Mouse (Mus musculus) heart, embryonic 11.5 days (tissue): Measurements from ENCODE around the gene Rce1. TPM values are rescaled to one million over a fixed set of nuclear protein-coding genes. Genes with fewer than 3 reads are reported as not detected.

Experiments
- ATAC-seq: fragments of 200-750 bp; cut with Nextera tagmentation; replicated peaks from 2 replicates; pipeline ENCODE4 v1.8.0; 2017; ENCODE audit warnings: moderate library complexity; ENCODE audit not compliant: insufficient number of reproducible peaks, low FRiP score, low TSS enrichment
- H3K27ac ChIP-seq: fragments of 300-500 bp; sonication (generic); 2 replicates; pipeline ENCODE4 v1.5.1; 2014; ENCODE audit warnings: mild to moderate bottlenecking, low read depth, low read length
- H3K27me3 ChIP-seq: fragments of 300-500 bp; sonication (generic); 2 replicates; pipeline ENCODE4 v1.6.1; 2014; ENCODE audit warnings: mild to moderate bottlenecking, low read length, mixed read lengths; ENCODE audit not compliant: control insufficient read depth, insufficient read depth
- H3K36me3 ChIP-seq: fragments of 300-500 bp; sonication (generic); 2 replicates; pipeline ENCODE4 v1.6.1; 2014; ENCODE audit warnings: mild to moderate bottlenecking, low read length, moderate library complexity, mixed read lengths; ENCODE audit not compliant: control insufficient read depth, insufficient read depth
- H3K4me1 ChIP-seq: fragments of 300-500 bp; sonication (generic); 2 replicates; pipeline ENCODE4 v1.6.1; 2014; ENCODE audit warnings: low read length; ENCODE audit not compliant: control insufficient read depth, insufficient read depth
- H3K4me2 ChIP-seq: fragments of 300-500 bp; sonication (generic); 2 replicates; pipeline ENCODE4 v1.6.1; 2014; ENCODE audit warnings: mild to moderate bottlenecking, moderate library complexity
- H3K4me3 ChIP-seq: fragments of 300-500 bp; sonication (generic); 2 replicates; pipeline ENCODE4 v1.5.1; 2014; ENCODE audit warnings: low read depth, low read length
- H3K9ac ChIP-seq: fragments of 300-500 bp; sonication (generic); 2 replicates; pipeline ENCODE4 v1.6.1; 2014; ENCODE audit warnings: mild to moderate bottlenecking, low read depth, low read length, moderate library complexity
- H3K9me3 ChIP-seq: fragments of 300-500 bp; sonication (generic); replicated peaks from 2 replicates; pipeline ENCODE4 v1.6.1; 2016; ENCODE audit warnings: low read length; ENCODE audit not compliant: control insufficient read depth
- WGBS: fragments of 180-500 bp; shearing (Covaris S2); extraction: QIAGEN DNeasy Blood & Tissue Kit; methylation state at CpG from one replicate; pipeline ENCODE4 v1.1.7; 2014; ENCODE audit not compliant: insufficient replicate concordance; 5-methylcytosine and 5-hydroxymethylcytosine counted together
- polyA plus RNA-seq: library from polyadenylated mRNA; unstranded; fragments of >200 nt; fragmentation: Nextera tagmentation; extraction: Ambion mirVana; gene quantifications from 2 replicates; pipeline ENCODE4 v1.2.1, GENCODE M21; 2014

The Rce1 gene
- polyA plus RNA-seq, 1 experiment from 2014 or later, result 39.0 TPM

DNA sequence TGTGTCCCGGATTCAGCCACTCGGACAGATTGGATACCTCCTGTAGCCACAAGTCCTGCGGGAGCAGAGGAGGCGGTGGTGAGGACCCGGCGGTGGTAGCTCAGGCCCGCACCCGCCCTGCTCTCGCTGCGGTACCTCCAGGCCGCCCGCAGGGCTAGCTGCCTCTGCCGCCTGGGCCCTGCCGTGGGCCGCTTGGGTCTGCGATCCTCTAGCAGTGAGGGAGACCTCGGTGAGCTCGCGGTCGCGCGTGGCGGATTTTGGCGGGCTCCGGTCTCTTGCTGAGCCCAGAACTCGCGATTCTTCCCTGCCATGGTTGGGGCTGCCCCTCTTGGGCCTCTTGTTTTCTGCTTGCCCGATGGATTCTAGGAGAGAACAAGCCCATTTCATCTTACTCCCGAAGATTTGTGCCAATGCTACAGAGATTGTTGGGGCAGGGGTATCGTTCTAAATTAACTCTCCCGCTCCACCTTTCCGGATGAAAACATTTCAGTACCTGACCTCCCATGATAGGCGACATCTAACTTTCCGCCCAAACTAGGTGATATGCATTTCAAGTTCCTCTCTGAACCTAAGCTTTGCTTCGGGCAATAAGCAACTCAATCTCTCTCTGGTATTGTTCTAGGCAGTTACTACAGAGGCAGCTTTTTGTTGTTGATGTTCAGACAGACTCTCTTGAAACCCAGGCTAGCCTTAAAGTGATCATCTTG is 541 bp upstream of the Rce1 start:
- Histone ChIP-seq H3K36me3 (peaks cover 6% of the 10 kb centered on the region), H3K4me3 (peak overlapping the region; percentile 92), H3K27ac (peak overlapping the region; percentile 84), H3K27me3 (no peaks in the 10 kb centered on the region), H3K4me2 (peak overlapping the region; percentile 91), H3K9ac (peak overlapping the region; percentile 98), H3K9me3 (no peaks in the 10 kb centered on the region), H3K4me1 (peaks cover 17% of the 10 kb centered on the region)
- ATAC-seq, result peak; percentile 52
- 3% methylated on average over 35 of the region's 35 CpGs for WGBS

DNA sequence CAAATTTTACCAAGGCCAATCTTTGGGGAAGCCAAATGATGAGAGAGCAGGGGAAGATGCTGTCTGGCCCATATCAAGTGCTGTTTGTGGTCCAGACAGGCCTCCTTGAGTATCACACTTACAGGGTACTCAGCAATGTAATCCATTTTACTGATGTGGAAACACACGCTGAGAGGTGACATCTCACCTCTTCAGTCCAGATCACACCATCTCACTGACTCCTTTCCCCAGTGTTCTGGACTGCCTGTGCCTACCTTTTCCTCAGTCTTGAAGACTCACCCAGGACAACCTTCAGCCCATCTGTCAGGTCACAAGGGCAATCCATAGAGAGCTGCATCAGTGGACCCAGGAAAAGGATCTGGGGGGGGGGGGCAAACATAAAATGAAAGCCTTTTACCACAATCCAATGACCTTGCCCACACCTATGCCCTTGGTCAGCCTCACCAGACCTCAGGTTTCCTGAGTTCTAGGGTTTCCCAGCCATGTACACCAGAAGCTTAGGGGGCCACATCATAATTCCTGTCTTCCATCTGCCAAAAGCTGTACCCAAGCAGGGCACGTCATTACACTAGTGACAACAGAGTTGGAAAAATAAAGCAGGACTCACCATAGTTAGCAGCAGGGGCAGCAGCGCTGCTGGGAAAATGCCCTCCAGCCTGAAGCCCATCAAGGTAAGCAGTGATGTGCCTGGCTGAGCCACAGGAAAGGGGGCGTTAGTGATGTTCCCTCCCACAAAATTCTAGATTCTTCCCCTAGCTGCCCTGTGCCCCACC is 849 bp downstream of the Rce1 start:
- peaks cover 17% of the 10 kb centered on the region for H3K4me1 ChIP-seq
- peak overlapping the region; percentile 92 for H3K4me3 ChIP-seq
- H3K27me3 ChIP-seq, result no peaks in the 10 kb centered on the region
- peaks cover 8% of the 10 kb centered on the region for H3K36me3 ChIP-seq
- ATAC-seq, result 0 out of 2 replicates have a peak, but pooled peaks have one; percentile 13
- H3K4me2 ChIP-seq, result peak overlapping the region; percentile 91
- 26% methylated on average over 4 of the region's 4 CpGs for WGBS
- H3K27ac ChIP-seq, result peak overlapping the region; percentile 10; the same call in 1 of the 2 replicates
- H3K9ac ChIP-seq, result peak overlapping the region; percentile 98
- H3K9me3 ChIP-seq, result no peaks in the 10 kb centered on the region

GRCm38 (mm10) chr19:4624006-4624405 is 1.4 kb downstream of the Rce1 start:
- ATAC-seq, result no peak
- Histone ChIP-seq H3K4me3 (no peak overlapping the region), H3K4me1 (peaks cover 17% of the 10 kb centered on the region), H3K9ac (no peak overlapping the region), H3K9me3 (no peaks in the 10 kb centered on the region), H3K36me3 (peaks cover 8% of the 10 kb centered on the region), H3K27me3 (no peaks in the 10 kb centered on the region), H3K27ac (no peak overlapping the region), H3K4me2 (no peak overlapping the region)
- WGBS, result 90% methylated on average over 12 of the region's 12 CpGs

- Histone ChIP-seq H3K4me1 (peaks cover 17% of the 10 kb centered on the region), H3K9ac (no peak overlapping the region), H3K27ac (no peak overlapping the region), H3K9me3 (no peaks in the 10 kb centered on the region), H3K36me3 (peaks cover 8% of the 10 kb centered on the region), H3K4me2 (no peak overlapping the region), H3K27me3 (no peaks in the 10 kb centered on the region), H3K4me3 (no peak overlapping the region)
- WGBS, result 93% methylated on average over 9 of the region's 9 CpGs
- ATAC-seq, result no peak
Observed at GRCm38 (mm10) chr19:4623419-4623818, 2.0 kb downstream of the Rce1 start.

DNA sequence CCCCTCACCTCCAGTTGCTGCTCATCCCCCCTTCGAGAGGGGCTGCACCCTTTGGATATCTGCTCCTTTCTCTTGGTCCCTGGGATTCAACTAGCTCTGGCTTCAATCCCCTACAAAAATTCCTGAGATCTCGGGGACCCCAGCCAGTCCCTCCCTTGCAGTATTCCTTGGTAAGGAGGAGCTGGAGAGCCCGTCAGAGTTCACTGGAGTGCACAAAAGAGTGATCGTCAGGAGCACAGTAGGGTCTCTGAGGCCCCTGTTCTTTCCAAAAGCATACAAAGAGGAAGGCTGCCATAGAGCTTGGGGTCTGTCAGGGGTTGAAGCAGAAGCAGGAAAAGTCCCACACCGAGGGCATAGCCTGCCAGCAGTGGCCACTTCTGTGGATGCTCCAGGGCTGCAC is 2.7 kb downstream of the Rce1 start:
- 85% methylated on average over 5 of the region's 5 CpGs for WGBS
- Histone ChIP-seq H3K27me3 (no peaks in the 10 kb centered on the region), H3K36me3 (peaks cover 8% of the 10 kb centered on the region), H3K9ac (no peak overlapping the region), H3K4me1 (peaks cover 14% of the 10 kb centered on the region), H3K9me3 (no peaks in the 10 kb centered on the region), H3K4me3 (no peak overlapping the region), H3K27ac (no peak overlapping the region), H3K4me2 (no peak overlapping the region)
- ATAC-seq, result no peak

DNA sequence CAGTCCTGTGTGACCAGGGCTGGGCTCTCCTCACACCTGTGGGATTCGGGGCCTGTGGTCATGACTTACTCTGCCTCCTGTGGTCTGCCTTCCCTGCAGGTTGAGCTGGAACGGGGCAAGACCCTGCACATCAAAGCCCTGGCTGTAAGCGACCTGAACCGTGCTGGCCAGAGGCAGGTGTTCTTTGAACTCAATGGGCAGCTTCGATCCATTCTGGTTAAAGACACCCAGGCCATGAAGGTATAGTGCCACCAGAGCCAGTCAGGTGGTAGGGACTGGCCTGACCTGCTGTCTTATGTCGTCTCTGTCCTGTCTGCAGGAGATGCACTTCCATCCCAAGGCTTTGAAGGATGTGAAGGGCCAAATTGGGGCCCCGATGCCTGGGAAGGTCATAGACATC is 4.7 kb downstream of the Rce1 start:
- H3K27me3 ChIP-seq, result peaks cover 7% of the 10 kb centered on the region; the same call in 1 of the 2 replicates
- H3K4me1 ChIP-seq, result peaks cover 12% of the 10 kb centered on the region
- no peaks in the 10 kb centered on the region for H3K9me3 ChIP-seq
- peaks cover 8% of the 10 kb centered on the region for H3K36me3 ChIP-seq
- ATAC-seq, result no peak
- no peak overlapping the region for H3K9ac ChIP-seq
- H3K4me2 ChIP-seq, result no peak overlapping the region
- no peak overlapping the region for H3K4me3 ChIP-seq
- no peak overlapping the region for H3K27ac ChIP-seq
- 88% methylated on average over 7 of the region's 7 CpGs for WGBS

GRCm38 (mm10) chr19:4619461-4619860 is 6.0 kb downstream of the Rce1 start:
- ATAC-seq, result no peak
- Histone ChIP-seq H3K27ac (no peak overlapping the region), H3K4me2 (no peak overlapping the region), H3K4me3 (no peak overlapping the region), H3K36me3 (peaks cover 8% of the 10 kb centered on the region), H3K4me1 (peaks cover 7% of the 10 kb centered on the region), H3K9ac (no peak overlapping the region), H3K27me3 (peaks cover 7% of the 10 kb centered on the region; the same call in 1 of the 2 replicates), H3K9me3 (no peaks in the 10 kb centered on the region)
- WGBS, result 84% methylated on average over 10 of the region's 10 CpGs

- H3K36me3 ChIP-seq, result peaks cover 14% of the 10 kb centered on the region
- no peak overlapping the region for H3K4me3 ChIP-seq
- H3K4me2 ChIP-seq, result no peak overlapping the region
- WGBS, result 30% methylated on average over 18 of the region's 18 CpGs
- no peak for ATAC-seq
- H3K4me1 ChIP-seq, result peaks cover 15% of the 10 kb centered on the region
- H3K27ac ChIP-seq, result no peak overlapping the region
- H3K9ac ChIP-seq, result no peak overlapping the region
- peaks cover 7% of the 10 kb centered on the region; the same call in 1 of the 2 replicates for H3K27me3 ChIP-seq
- no peaks in the 10 kb centered on the region for H3K9me3 ChIP-seq
Observed at GRCm38 (mm10) chr19:4618183-4618582, 7.3 kb downstream of the Rce1 start.
